Mouse (Mus musculus): ENCODE data around the gene Fam221a. TPM values are rescaled to one million over a fixed set of nuclear protein-coding genes. Genes with fewer than 3 reads are reported as not detected.
"Not testable (repeated sequence)": the region's sequence is repeated elsewhere in the genome, so short reads cannot be mapped to it uniquely, and the experiment has no call there.

Gene Fam221a
- polyA plus RNA-seq, 1 experiment from 2014 or later: 5.1 TPM

GRCm38 (mm10) chr6:49397466-49397865 is 29.9 kb downstream of the Fam221a start:
- Histone ChIP-seq H3K9ac (no peak overlapping the region), H3K36me3 (replicated peaks) (no peaks in the 10 kb centered on the region), H3K27me3 (replicated peaks) (no peaks in the 10 kb centered on the region), H3K4me1 (no peaks in the 10 kb centered on the region), H3K9me3 (no peaks in the 10 kb centered on the region), H3K4me3 (no peak overlapping the region), H3K27ac (no peak overlapping the region), H3K4me2 (no peak overlapping the region)
- no peak for ATAC-seq (replicated peaks)

- Histone ChIP-seq H3K9ac (no peak overlapping the region), H3K27ac (no peak overlapping the region), H3K4me3 (no peak overlapping the region)
Observed at GRCm38 (mm10) chr6:49398365-49398764, 30.8 kb downstream of the Fam221a start.

GRCm38 (mm10) chr6:49410830-49411229 is 43.3 kb downstream of the Fam221a start:
- ATAC-seq (replicated peaks): no peak
- H3K27me3 ChIP-seq (replicated peaks): no peaks in the 10 kb centered on the region
- H3K4me2 ChIP-seq: no peak overlapping the region
- H3K9ac ChIP-seq: no peak overlapping the region
- H3K4me1 ChIP-seq: no peaks in the 10 kb centered on the region
- H3K36me3 ChIP-seq (replicated peaks): no peaks in the 10 kb centered on the region
- no peaks in the 10 kb centered on the region for H3K9me3 ChIP-seq
- no peak overlapping the region for H3K27ac ChIP-seq
- H3K4me3 ChIP-seq: no peak overlapping the region
- 79% methylated on average over 3 of the region's 3 CpGs for WGBS

More at GRCm38 (mm10) chr6:49398365-49398764, 30.8 kb downstream of the Fam221a start:
- Histone ChIP-seq H3K36me3 (replicated peaks) (no peaks in the 10 kb centered on the region), H3K27me3 (replicated peaks) (no peaks in the 10 kb centered on the region), H3K9me3 (no peaks in the 10 kb centered on the region), H3K4me1 (no peaks in the 10 kb centered on the region), H3K4me2 (no peak overlapping the region)
- no peak for ATAC-seq (replicated peaks)

- not testable (repeated sequence) for H3K27me3 ChIP-seq (replicated peaks); ATAC-seq (replicated peaks); H3K9ac ChIP-seq; H3K9me3 ChIP-seq; H3K36me3 ChIP-seq (replicated peaks); H3K27ac ChIP-seq; H3K4me3 ChIP-seq; H3K4me1 ChIP-seq; H3K4me2 ChIP-seq
- 66% methylated on average over 2 of the region's 2 CpGs for WGBS
Observed at GRCm38 (mm10) chr6:49412967-49413366, 45.4 kb downstream of the Fam221a start.

- Histone ChIP-seq H3K27ac (no peak overlapping the region), H3K27me3 (replicated peaks) (no peaks in the 10 kb centered on the region), H3K9ac (no peak overlapping the region), H3K4me2 (no peak overlapping the region), H3K4me3 (no peak overlapping the region), H3K36me3 (replicated peaks) (no peaks in the 10 kb centered on the region), H3K9me3 (no peaks in the 10 kb centered on the region), H3K4me1 (no peaks in the 10 kb centered on the region)
- ATAC-seq (replicated peaks): no peak
- 91% methylated on average over 1 of the region's 1 CpGs for WGBS
Observed at GRCm38 (mm10) chr6:49415971-49416370, 48.4 kb downstream of the Fam221a start.

- Histone ChIP-seq H3K27me3 (replicated peaks) (no peaks in the 10 kb centered on the region), H3K4me1 (no peaks in the 10 kb centered on the region), H3K4me3 (no peak overlapping the region), H3K27ac (no peak overlapping the region), H3K9me3 (no peaks in the 10 kb centered on the region), H3K9ac (no peak overlapping the region), H3K36me3 (replicated peaks) (no peaks in the 10 kb centered on the region), H3K4me2 (no peak overlapping the region)
- 80% methylated on average over 1 of the region's 1 CpGs for WGBS
- no peak for ATAC-seq (replicated peaks)
Observed at GRCm38 (mm10) chr6:49437306-49437705, 69.8 kb downstream of the Fam221a start.

Other genes starting within 250 kb of the Fam221a start
- gene Igf2bp3, start 152.8 kb upstream of the Fam221a start, polyA plus RNA-seq (2015; fragmentation: Nextera tagmentation; extraction: Ambion mirVana): 25.2 and 26.9 TPM in 2 replicates
- gene Tra2a, start 103.7 kb upstream of the Fam221a start, polyA plus RNA-seq (2015; fragmentation: Nextera tagmentation; extraction: Ambion mirVana): 123 and 128 TPM in 2 replicates
- gene Ccdc126, start 48.5 kb upstream of the Fam221a start, polyA plus RNA-seq (2015; fragmentation: Nextera tagmentation; extraction: Ambion mirVana): 8.5 and 9.6 TPM in 2 replicates
- gene Stk31, start 27.9 kb downstream of the Fam221a start, polyA plus RNA-seq (2015; fragmentation: Nextera tagmentation; extraction: Ambion mirVana): 0.20 TPM in 1 of 2 replicates, not detected in the other

All from midbrain, embryonic 15.5 days (tissue).